ENCODE assay signal across 9 mouse cellular contexts in the genomic region with DNA sequence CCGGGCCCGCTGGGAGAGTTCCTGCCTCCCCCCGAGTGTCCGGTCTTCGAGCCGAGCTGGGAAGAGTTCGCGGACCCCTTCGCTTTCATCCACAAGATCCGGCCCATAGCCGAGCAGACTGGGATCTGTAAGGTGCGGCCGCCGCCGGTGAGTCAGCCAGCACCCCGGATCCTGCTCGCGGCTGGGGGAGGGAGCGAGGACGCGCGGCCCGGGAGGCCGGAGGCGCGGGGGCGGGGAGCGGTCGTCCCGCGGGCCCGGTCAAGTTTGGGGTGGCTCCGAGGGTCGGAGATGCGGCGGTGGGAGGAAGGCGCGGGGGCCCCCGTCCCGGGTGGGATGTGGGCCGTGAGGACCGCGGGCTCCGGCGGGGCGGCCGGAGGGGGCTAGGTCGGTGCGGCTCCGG. TPM values are rescaled to one million over a fixed set of nuclear protein-coding genes. Genes with fewer than 3 reads are reported as not detected.
DNase-seq lines count a peak whose midpoint lies in the region; ATAC-seq and TF ChIP-seq lines count a peak whose summit lies in the region.
"Had no signal": no experiment of that assay in that cellular context is flagged by ENCODE, and none has a peak within 500 bp of the region (broad histone marks: within the 10 kb centered on the region; RNA-seq: fewer than 3 reads in every experiment).

No protein-coding gene starts in this region.

- under 1% methylated on average over 29 of the region's 50 CpGs for WGBS in heart, embryonic 13.5 days
- under 1% methylated on average over 30 of the region's 50 CpGs for WGBS in forebrain, embryonic 11.5 days
- WGBS in intestine, embryonic 15.5 days = under 1% methylated on average over 50 of the region's 50 CpGs
- 1% methylated on average over 31 of the region's 50 CpGs for WGBS in liver, postnatal 0 days (ENCODE audit: insufficient replicate concordance)

- H3K27ac ChIP-seq in heart, embryonic 13.5 days (replicated peaks) = peak overlapping the region; percentile 91
- H3K27ac ChIP-seq in forebrain, embryonic 11.5 days (ENCODE audit: low read depth, low read length) = peak overlapping the region; percentile 82
- peak overlapping the region; percentile 94 for H3K27ac ChIP-seq in intestine, embryonic 15.5 days
- H3K27ac ChIP-seq in liver, postnatal 0 days (ENCODE audit: low read depth) = peak overlapping the region; percentile 81

- peak overlapping the region; percentile 100 for H3K4me3 ChIP-seq in heart, embryonic 13.5 days
- H3K4me3 ChIP-seq in forebrain, embryonic 11.5 days (ENCODE audit: low read depth, low read length) = peak overlapping the region; percentile 100
- H3K4me3 ChIP-seq in intestine, embryonic 15.5 days (replicated peaks) = peak overlapping the region; percentile 100
- H3K4me3 ChIP-seq in liver, postnatal 0 days (ENCODE audit: low read depth, low read length) = peak overlapping the region; percentile 97

- H3K27me3 ChIP-seq in heart, embryonic 13.5 days (replicated peaks) = no peaks in the 10 kb centered on the region
- H3K27me3 ChIP-seq in forebrain, embryonic 11.5 days (ENCODE audit: control insufficient read depth, insufficient read depth, low read length) = no peaks in the 10 kb centered on the region; the same call in 1 of the 2 replicates
- no peaks in the 10 kb centered on the region for H3K27me3 ChIP-seq in intestine, embryonic 15.5 days (replicated peaks)
- no peaks in the 10 kb centered on the region for H3K27me3 ChIP-seq in liver, postnatal 0 days (ENCODE audit: insufficient read depth, low read length)

- peak overlapping the region; percentile 78 for H3K4me2 ChIP-seq in heart, embryonic 13.5 days
- H3K4me2 ChIP-seq in forebrain, embryonic 11.5 days (ENCODE audit: low read depth, low read length, severe bottlenecking) = peak overlapping the region; percentile 68
- peak overlapping the region; percentile 67 for H3K4me2 ChIP-seq in intestine, embryonic 15.5 days (replicated peaks)
- peak overlapping the region; percentile 99 for H3K4me2 ChIP-seq in liver, postnatal 0 days (ENCODE audit: low read depth, low read length)

- H3K9me3 ChIP-seq in heart, embryonic 13.5 days = no peaks in the 10 kb centered on the region
- H3K9me3 ChIP-seq in forebrain, embryonic 11.5 days (ENCODE audit: control insufficient read depth, low read length) = no peaks in the 10 kb centered on the region
- H3K9me3 ChIP-seq in intestine, embryonic 15.5 days = no peaks in the 10 kb centered on the region
- no peaks in the 10 kb centered on the region for H3K9me3 ChIP-seq in liver, postnatal 0 days (ENCODE audit: low read length)

- no peak for DNase-seq in heart, adult 11 months
- DNase-seq in NIH3T3 (ENCODE audit: low read depth) = peak; percentile 67
- no peak for DNase-seq in forebrain, embryonic 11.5 days (ENCODE audit: low spot score)
- DNase-seq in liver, postnatal 0 days = peak; percentile 64
- peak; percentile 51 to 59 for DNase-seq in right cerebral cortex, postnatal 10 days (ENCODE audit: low spot score in 2 of 2)

- no peak for ATAC-seq in heart, embryonic 13.5 days (ENCODE audit: extremely low read depth, insufficient number of reproducible peaks, low FRiP score, low TSS enrichment)
- ATAC-seq in forebrain, embryonic 11.5 days (replicated peaks; ENCODE audit: low FRiP score) = peak; percentile 15
- ATAC-seq in intestine, embryonic 15.5 days = peak; percentile 28
- peak; percentile 49 for ATAC-seq in liver, postnatal 0 days
- no peak for ATAC-seq in megakaryocyte-erythroid progenitor cell, adult 5-6 weeks (replicated peaks; ENCODE audit: low FRiP score, low TSS enrichment, poor library complexity, severe bottlenecking)

- H3K36me3 ChIP-seq in heart, embryonic 13.5 days = no peaks in the 10 kb centered on the region
- no peaks in the 10 kb centered on the region for H3K36me3 ChIP-seq in forebrain, embryonic 11.5 days (ENCODE audit: control insufficient read depth, insufficient read depth, low read length)
- no peaks in the 10 kb centered on the region for H3K36me3 ChIP-seq in intestine, embryonic 15.5 days
- H3K36me3 ChIP-seq in liver, postnatal 0 days (replicated peaks; ENCODE audit: insufficient read depth, low read length) = no peaks in the 10 kb centered on the region

- peaks cover 32% of the 10 kb centered on the region for H3K4me1 ChIP-seq in heart, embryonic 13.5 days
- H3K4me1 ChIP-seq in forebrain, embryonic 11.5 days (replicated peaks; ENCODE audit: control insufficient read depth, insufficient read depth, low read length) = peaks cover 2% of the 10 kb centered on the region; the same call in 1 of the 2 replicates
- peaks cover 17% of the 10 kb centered on the region for H3K4me1 ChIP-seq in intestine, embryonic 15.5 days (replicated peaks)
- H3K4me1 ChIP-seq in liver, postnatal 0 days (ENCODE audit: insufficient read depth) = peaks cover 31% of the 10 kb centered on the region

- no peak for TF ChIP-seq EP300 in liver, postnatal 0 days (IDR thresholded peaks at IDR 0.05; ENCODE audit: low read depth)

- TF ChIP-seq CTCF in liver, postnatal 0 days (IDR thresholded peaks at IDR 0.05; ENCODE audit: low read depth) = no peak

- peak overlapping the region; percentile 99 for H3K9ac ChIP-seq in heart, embryonic 13.5 days
- peak overlapping the region; percentile 99 for H3K9ac ChIP-seq in forebrain, embryonic 11.5 days (ENCODE audit: low read length)
- H3K9ac ChIP-seq in intestine, embryonic 15.5 days = peak overlapping the region; percentile 97
- H3K9ac ChIP-seq in liver, postnatal 0 days (replicated peaks) = peak overlapping the region; percentile 91

RNA-seq across cellular contexts. Expression of gene Kdm5b, which starts 0.4 kb away (rescaled TPM):
- polyA plus RNA-seq in heart, embryonic 13.5 days (2015; fragmentation: Nextera tagmentation; extraction: Ambion mirVana) = 28.9 and 29.6 TPM in 2 replicates
- polyA plus RNA-seq in forebrain, embryonic 11.5 days (2014; fragmentation: Nextera tagmentation; extraction: Ambion mirVana) = 83.9 and 84.4 TPM in 2 replicates
- polyA plus RNA-seq in intestine, embryonic 15.5 days (2015; fragmentation: Nextera tagmentation; extraction: Ambion mirVana) = 35.0 and 38.7 TPM in 2 replicates
- polyA plus RNA-seq in liver, postnatal 0 days (2015; fragmentation: Nextera tagmentation; extraction: Ambion mirVana) = 5.8 and 6.4 TPM in 2 replicates
- 35.0 and 42.7 TPM in 2 replicates for total RNA-seq in megakaryocyte-erythroid progenitor cell, adult 5-6 weeks (2014; fragmentation: Nextera tagmentation)
- total RNA-seq in megakaryocyte-erythroid progenitor cell, adult 5-6 weeks (2017) = 25.5 and 41.3 TPM in 2 replicates

RNA-seq across cellular contexts. Expression of gene Mgat4e, which starts 10.9 kb away (rescaled TPM):
- not detected in 2 replicates for polyA plus RNA-seq in heart, embryonic 13.5 days (2015; fragmentation: Nextera tagmentation; extraction: Ambion mirVana)
- not detected in 2 replicates for polyA plus RNA-seq in forebrain, embryonic 11.5 days (2014; fragmentation: Nextera tagmentation; extraction: Ambion mirVana)
- polyA plus RNA-seq in intestine, embryonic 15.5 days (2015; fragmentation: Nextera tagmentation; extraction: Ambion mirVana) = not detected in 2 replicates
- polyA plus RNA-seq in liver, postnatal 0 days (2015; fragmentation: Nextera tagmentation; extraction: Ambion mirVana) = not detected in 2 replicates
- not detected in 2 replicates for total RNA-seq in megakaryocyte-erythroid progenitor cell, adult 5-6 weeks (2014; fragmentation: Nextera tagmentation)
- not detected in 2 replicates for total RNA-seq in megakaryocyte-erythroid progenitor cell, adult 5-6 weeks (2017)
- total RNA-seq: heart, postnatal 14 days had no signal

Comparison
In these comparisons a context has a peak if more than half of its experiments do, and no peak if none do; other contexts are left out.
1. ATAC-seq: peak in forebrain, embryonic 11.5 days (single experiment), intestine, embryonic 15.5 days (single experiment) and liver, postnatal 0 days (single experiment); none in heart, embryonic 13.5 days (single experiment) and megakaryocyte-erythroid progenitor cell, adult 5-6 weeks (single experiment).
2. DNase-seq: peak in NIH3T3 (single experiment), liver, postnatal 0 days (single experiment) and right cerebral cortex, postnatal 10 days (2 of 2); none in heart, adult 11 months (single experiment) and forebrain, embryonic 11.5 days (single experiment).
3. Peak in every context shown above with its lines, with median percentiles within 50 percentile points of each other: H3K27ac ChIP-seq, H3K4me2 ChIP-seq, H3K4me3 ChIP-seq and H3K9ac ChIP-seq.